Mouse (Mus musculus) lung, adult 2 months (tissue): Measurements from ENCODE around the gene Gm12845. TPM values are rescaled to one million over a fixed set of nuclear protein-coding genes. Genes with fewer than 3 reads are reported as not detected.

Experiments used
- DNase-seq: peaks from one replicate; pipeline ENCODE4 v3.0.0; 2022
- H3K4me1 ChIP-seq: fragments of 200-500 bp; 2 replicates; pipeline ENCODE4 v1.6.1; 2011; ENCODE audit warnings: low read length; ENCODE audit not compliant: control insufficient read depth, insufficient read depth
- H3K4me3 ChIP-seq: fragments of 200-500 bp; replicated peaks from 2 replicates; pipeline ENCODE3; 2011; ENCODE audit warnings: low read depth, mild to moderate bottlenecking, control low read depth, low read length; ENCODE audit errors: extremely low read depth
- CTCF ChIP-seq: fragments of 200-500 bp; IDR thresholded peaks from 2 replicates; pipeline ENCODE4 v1.5.1; 2011; ENCODE audit warnings: mild to moderate bottlenecking, low read length, control low read depth; ENCODE audit not compliant: insufficient read depth
- POLR2A ChIP-seq: fragments of 200-500 bp; IDR thresholded peaks from 2 replicates; pipeline ENCODE4 v1.6.1; 2011; ENCODE audit warnings: low read depth, mild to moderate bottlenecking, control low read depth, low read length, borderline replicate concordance; ENCODE audit errors: extremely low read depth
- WGBS: fragments of 180-500 bp; shearing (Covaris S2); methylation state at CpG from one replicate; pipeline ENCODE4 v1.1.7; 2018; 5-methylcytosine and 5-hydroxymethylcytosine counted together
- polyA plus RNA-seq: library from polyadenylated mRNA; depleted of rRNA; stranded (reverse); fragments of >200 nt; gene quantifications from 2 replicates; pipeline ENCODE4 v1.2.3, GENCODE M21; 2012; rRNA removed

Gene Gm12845
- not detected in 2 replicates for polyA plus RNA-seq

GRCm38 (mm10) chr4:117724112-117724511 is at the start of gene Gm12845:
Gene Gm12845 (plus strand): TSS chr4:117724412.
- Histone ChIP-seq H3K4me1 (no peaks in the 10 kb centered on the region), H3K4me3 (no peak within 1 kb of the TSS)
- DNase-seq = no peak
- WGBS = 76% methylated on average over 1 of the region's 1 CpGs
- TF ChIP-seq CTCF = no peak
- TF ChIP-seq POLR2A = no peak

DNA sequence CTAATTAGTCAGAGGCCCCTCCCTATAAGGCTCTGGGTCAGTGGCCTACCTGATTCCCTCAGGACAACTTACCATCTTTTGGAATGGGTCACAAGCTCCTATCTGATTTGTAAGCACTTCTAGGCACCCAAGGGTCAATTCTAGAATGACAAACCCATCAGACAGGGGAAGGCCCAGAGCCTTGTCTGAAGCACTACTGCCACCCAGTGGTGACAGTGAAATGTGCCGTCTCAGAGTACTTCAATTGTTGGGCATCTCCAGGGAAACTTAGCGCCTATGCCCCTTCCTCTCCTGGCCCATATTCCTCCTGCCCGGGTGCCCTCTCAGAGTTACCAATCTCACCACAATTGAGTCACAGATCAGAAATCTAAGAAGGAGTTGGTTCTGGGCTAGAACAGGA is 47.3 kb upstream of the Gm12845 start:
- H3K4me1 ChIP-seq = no peaks in the 10 kb centered on the region
- WGBS = 11% methylated on average over 3 of the region's 3 CpGs
- peak; percentile 71 for DNase-seq
- TF ChIP-seq POLR2A = no peak
- peak; percentile 91 for TF ChIP-seq CTCF
- H3K4me3 ChIP-seq = no peak overlapping the region

DNA sequence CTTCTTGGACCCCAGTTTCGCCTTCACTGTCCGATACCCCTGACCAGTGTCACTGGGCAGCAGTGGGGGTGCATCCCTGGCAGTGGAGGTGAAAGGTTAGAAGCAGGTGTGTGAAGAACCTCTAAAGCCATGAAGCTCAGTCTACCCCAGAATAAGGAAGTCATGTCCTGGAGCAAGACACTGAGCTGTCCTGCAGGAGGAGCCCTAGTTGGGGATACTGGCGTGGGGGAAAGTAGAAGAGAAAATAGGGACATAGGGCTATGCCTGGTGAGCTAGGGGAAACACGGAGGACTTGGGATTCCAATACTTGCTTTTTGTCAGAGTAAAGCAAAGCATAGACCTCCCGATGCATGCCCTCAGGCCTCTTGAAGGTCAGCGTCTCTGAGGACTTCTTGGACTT is 43.2 kb upstream of the Gm12845 start:
- no peak overlapping the region for H3K4me3 ChIP-seq
- WGBS = 75% methylated on average over 6 of the region's 6 CpGs

DNA sequence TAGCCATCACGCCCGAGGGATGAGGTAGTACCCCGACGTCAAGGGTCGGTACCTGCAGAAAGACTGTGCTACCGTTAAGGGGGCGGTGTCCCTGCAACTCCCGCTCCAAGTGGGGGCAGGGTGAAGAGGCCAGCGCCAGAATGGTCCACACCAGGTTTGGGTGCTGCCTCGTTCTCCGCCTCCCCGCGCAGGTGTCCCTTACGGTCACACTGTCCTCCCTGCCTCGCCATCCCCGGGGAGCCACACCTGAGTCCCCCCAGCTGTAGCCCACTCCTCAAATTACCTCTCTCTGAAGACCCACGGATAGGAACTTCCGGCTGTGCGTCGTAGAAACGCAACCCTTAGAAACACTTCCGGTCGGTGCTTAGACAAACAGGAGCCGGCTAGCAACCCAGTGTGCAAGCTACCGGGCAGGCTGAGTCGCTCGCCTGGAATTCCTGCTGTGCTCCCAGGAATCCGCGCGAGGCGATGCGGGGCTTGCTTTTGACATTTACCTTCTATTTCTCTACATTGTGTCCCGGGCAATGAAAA is 42.2 kb upstream of the Gm12845 start, which contains the start of gene Dmap1:
Dmap1 (minus strand) TSS at position 343 of the 531 bp plus-strand sequence.
- TF ChIP-seq POLR2A = 0 out of 2 replicates have a peak, but pooled peaks have one; percentile 9
- no peak for TF ChIP-seq CTCF
- Histone ChIP-seq H3K4me1 (no peaks in the 10 kb centered on the region), H3K4me3 (peak within 1 kb of the TSS; percentile 97)
- under 1% methylated on average over 33 of the region's 33 CpGs for WGBS
- peak; percentile 86 for DNase-seq

More for the DNA sequence above, 43.2 kb upstream of the Gm12845 start:
- H3K4me1 ChIP-seq = no peaks in the 10 kb centered on the region
- TF ChIP-seq CTCF (no peak), POLR2A (no peak)
- no peak for DNase-seq

- no peak for TF ChIP-seq CTCF
- TF ChIP-seq POLR2A = no peak
- peak overlapping the region; percentile 97 for H3K4me3 ChIP-seq
Observed at GRCm38 (mm10) chr4:117682463-117682862, 41.7 kb upstream of the Gm12845 start.

GRCm38 (mm10) chr4:117683048-117683768 is 41.0 kb upstream of the Gm12845 start:
- 60% methylated on average over 6 of the region's 6 CpGs for WGBS
- Histone ChIP-seq H3K4me1 (no peaks in the 10 kb centered on the region), H3K4me3 (no peak overlapping the region)
- no peak for DNase-seq
- no peak for TF ChIP-seq POLR2A
- TF ChIP-seq CTCF = no peak

More at GRCm38 (mm10) chr4:117682463-117682862, 41.7 kb upstream of the Gm12845 start:
- no peak for DNase-seq
- no peaks in the 10 kb centered on the region for H3K4me1 ChIP-seq

DNA sequence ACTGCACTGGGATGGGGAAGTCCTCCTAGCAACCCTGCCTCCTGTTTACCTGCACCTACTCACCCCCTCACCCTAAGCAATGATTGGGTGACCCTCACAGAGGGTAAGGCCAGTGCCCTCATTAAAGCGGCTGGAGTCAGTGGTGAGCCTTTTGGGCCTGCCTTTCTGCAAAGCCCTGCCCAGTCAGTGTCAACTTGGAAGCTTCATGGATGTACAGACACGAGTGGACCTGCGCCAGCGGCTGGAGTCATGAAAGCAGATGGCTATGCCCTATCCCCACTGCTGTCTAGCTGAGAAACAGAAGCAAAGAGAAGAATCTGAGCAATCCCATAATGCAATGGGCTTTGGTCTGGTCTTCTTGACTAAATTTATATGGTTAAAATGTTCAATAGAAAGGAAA is 37.9 kb upstream of the Gm12845 start:
- TF ChIP-seq POLR2A (no peak), CTCF (no peak)
- Histone ChIP-seq H3K4me3 (no peak overlapping the region), H3K4me1 (no peaks in the 10 kb centered on the region)
- no peak for DNase-seq
- 77% methylated on average over 4 of the region's 4 CpGs for WGBS

DNA sequence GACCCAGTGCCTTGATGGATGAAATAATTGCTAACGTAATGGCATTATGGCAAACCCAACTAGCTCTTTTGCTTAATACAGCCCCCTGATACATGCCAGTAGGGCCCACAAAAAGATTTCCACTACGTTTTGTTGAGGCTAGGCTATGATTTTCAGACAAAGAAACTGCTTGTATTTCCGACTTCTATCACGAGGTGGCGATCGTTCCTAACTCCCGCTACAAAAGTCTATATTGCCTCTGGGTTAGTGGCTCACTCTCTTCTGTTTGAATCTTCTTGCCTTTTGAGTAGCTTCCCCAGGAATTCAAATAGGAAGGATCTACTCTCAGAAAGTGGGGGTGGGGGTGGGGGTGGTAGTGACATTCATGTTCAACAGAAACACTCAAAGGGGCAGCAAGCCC is 18.9 kb upstream of the Gm12845 start:
- H3K4me1 ChIP-seq = no peaks in the 10 kb centered on the region
- 3% methylated on average over 7 of the region's 7 CpGs for WGBS
- DNase-seq = peak; percentile 43
- no peak overlapping the region for H3K4me3 ChIP-seq
- TF ChIP-seq POLR2A (no peak), CTCF (peak; percentile 40; the same call in 1 of the 2 replicates)

DNA sequence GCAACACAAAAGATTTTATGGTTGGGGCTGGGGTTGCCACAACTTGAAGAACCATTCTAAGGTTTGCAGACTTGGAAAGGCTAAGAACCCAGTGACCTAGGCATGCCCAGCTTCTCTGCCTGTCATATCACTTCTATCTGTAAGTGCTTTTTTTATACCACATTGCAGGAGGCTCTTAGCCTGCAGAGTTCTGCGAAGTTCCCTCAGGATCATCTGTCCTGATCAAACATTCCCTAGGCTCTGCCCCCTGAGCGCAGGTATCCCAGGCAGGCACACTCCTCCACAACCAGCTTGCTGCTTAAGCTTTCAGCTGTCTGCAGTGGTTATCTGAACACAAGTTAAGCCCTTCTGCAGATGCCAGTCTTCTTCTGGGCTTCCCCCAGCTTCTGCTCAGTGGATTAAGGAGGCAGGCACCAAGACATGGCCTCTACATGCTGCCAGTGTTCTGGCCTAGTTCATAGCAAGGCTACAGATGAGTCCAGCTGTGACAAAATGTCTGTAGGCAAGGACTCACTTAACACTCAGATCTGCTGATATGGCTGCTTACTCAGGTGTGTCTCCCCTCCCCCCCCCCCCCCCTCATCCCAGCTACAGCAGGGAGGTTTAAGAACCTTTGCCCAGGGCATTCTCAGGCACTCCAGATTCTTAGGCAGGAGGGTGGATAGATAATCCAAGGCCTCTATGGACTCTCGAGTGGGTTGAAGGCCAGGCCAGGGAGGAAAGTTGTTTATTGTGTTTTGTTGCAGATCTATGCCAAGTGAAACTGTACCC is 15.2 kb upstream of the Gm12845 start:
- no peak overlapping the region for H3K4me3 ChIP-seq
- TF ChIP-seq POLR2A = no peak
- no peak for TF ChIP-seq CTCF
- no peaks in the 10 kb centered on the region for H3K4me1 ChIP-seq
- no peak for DNase-seq
- 58% methylated on average over 3 of the region's 3 CpGs for WGBS
